Mouse (Mus musculus) heart, postnatal 4 days (tissue): ENCODE results near the gene Cdk8. TPM values are rescaled to one million over a fixed set of nuclear protein-coding genes. Genes with fewer than 3 reads are reported as not detected.

Source experiments
- DNase-seq: peaks from one replicate; pipeline ENCODE4 v3.0.0; 2021
- total RNA-seq, 2 experiments: library from RNA; stranded (reverse); gene quantifications; 2 replicates each; pipeline ENCODE4 v1.2.3; 2021

Cdk8 gene
- total RNA-seq, 2 experiments from 2014 or later: 25.5 to 26.5 TPM

DNA sequence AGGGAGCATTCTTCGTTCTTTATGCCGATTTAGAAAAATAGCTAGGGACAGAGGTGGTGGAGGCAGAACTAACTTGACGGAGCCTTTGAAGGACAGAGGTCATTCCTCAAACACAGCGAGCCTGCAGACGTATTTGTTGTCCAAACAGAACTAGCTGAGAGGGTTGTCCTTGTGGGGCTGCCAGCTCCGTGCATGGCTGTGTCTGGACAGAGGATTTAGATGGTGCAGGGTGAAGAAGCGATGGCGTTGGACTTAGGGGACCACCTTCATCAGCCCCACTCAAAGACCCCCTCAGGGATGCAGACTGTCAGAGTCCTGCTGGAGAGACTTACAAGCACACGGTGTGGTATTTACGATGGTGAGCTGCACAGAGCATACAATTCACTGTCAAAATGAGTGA lies 97.9 kb downstream of the Cdk8 start:
- no peak for DNase-seq

- no peak for DNase-seq
Measured at GRCm38 (mm10) chr5:146329541-146329940, 98.5 kb downstream of the Cdk8 start.

GRCm38 (mm10) chr5:146330031-146330764 lies 99.2 kb downstream of the Cdk8 start:
- peak; percentile 64 for DNase-seq

DNA sequence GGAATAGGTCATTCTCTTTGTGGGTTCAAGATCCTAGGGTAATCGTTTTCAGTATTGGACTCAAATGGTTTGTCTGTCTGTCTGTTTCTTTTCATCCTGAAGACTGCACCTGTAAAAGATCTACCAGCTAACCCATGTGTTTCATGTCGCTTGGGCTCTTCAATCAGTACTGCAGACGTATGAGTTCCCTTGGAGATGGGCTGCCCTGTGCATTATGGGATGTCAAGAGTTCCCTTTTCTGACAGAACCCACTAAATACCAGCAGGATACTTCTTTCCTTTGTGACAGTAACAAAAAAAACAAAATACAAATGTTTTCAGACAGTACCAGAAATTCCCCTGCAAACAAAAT lies 99.7 kb downstream of the Cdk8 start:
- DNase-seq: no peak

DNA sequence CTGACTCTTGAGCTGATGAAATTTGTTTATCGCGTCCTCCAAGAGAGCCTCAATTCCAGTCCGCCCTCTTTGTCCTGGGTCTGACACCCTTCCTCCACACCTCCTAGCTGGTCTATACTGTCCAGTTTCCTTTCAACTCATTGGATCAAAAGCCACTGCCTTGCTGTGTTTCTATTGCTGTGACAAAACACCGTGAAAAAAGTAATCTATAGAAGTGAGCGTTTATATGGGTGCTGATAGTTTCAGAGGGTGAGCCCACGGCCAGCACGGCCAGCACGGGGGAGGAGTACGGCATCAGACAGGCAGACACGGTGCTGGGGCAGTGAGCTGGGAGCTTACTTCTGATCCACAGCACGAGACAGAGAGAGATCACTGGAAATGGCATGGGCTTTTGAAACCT lies 100.1 kb downstream of the Cdk8 start:
- DNase-seq: no peak

DNA sequence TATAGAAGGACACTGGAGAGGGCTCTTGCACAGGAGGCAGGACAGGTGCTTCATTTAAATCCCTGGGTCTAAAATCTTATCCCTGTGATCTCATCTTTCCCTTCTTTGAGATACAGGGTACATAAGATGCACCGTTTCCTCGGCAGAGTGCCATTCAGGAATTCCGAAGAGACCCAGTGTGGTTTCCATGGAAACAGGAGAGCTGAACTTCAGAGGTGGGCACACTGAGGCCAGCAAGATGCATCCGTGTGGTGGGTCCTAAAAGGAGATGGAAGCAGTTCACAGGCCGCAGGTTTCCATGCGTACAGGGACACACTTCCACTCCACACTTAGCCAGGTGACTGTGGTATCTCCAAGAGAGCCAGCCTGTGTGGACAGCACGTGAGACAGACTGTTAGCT lies 101.5 kb downstream of the Cdk8 start:
- no peak for DNase-seq

DNA sequence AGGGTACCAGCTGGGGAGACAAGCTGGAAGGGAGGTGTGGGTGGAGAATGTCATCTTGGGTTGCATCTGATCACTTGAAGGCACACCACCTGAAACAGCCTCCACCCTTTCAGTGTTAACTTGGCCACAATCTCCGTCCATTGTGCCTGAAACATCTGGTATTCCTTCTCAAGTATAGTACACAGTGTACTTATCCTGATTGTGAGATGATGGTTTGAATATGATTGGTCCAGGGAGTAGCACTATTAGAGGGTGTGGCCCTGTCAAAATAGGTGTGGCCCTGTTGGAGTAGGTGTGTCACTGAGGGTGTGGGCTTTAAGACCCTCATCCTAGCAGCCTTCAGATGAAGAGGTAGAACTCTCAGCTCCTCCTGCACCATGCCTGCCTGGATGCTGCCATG lies 103.4 kb downstream of the Cdk8 start:
- DNase-seq: no peak

- DNase-seq: no peak
Measured at GRCm38 (mm10) chr5:146338064-146338463, 107.0 kb downstream of the Cdk8 start.

DNA sequence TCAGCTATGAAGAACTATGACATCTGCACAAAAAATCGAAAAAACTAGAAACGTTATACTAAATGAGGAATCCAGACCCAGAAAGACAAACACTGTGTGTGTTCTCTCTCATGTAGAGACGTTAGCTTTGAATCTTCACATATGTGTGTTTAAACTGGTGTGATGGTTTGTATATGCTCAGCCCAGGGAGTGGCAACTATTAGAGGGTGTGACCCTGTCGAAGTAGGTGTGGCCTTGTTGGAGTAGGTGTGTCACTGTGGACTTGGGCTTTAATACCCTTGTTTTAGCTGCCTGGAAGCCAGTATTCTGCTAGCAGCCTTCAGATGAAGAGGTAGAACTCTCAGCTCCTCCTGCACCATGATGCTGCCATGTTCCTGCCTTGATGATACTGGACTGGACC lies 109.0 kb downstream of the Cdk8 start:
- no peak for DNase-seq

- DNase-seq: no peak
Measured at GRCm38 (mm10) chr5:146344911-146345686, 114.1 kb downstream of the Cdk8 start.

DNA sequence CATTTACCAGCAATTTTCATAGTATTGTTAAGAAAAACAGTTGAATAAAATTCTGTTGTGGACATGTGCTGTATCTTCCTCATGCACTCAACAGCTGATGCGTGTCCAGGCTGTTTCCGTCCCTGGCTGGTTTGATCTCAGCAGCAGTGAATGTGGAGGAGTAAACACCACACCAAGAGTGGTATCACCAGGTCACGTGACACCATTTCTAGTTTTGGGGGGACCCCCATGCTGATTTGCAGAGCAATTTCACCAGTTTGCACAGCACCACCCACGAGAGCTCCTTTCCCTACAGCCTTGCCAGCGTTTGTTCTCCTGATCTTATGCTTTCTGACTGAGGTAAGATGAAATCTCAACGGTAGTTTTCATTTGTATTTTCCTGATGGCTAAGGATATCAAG lies 116.1 kb downstream of the Cdk8 start:
- DNase-seq: no peak

DNA sequence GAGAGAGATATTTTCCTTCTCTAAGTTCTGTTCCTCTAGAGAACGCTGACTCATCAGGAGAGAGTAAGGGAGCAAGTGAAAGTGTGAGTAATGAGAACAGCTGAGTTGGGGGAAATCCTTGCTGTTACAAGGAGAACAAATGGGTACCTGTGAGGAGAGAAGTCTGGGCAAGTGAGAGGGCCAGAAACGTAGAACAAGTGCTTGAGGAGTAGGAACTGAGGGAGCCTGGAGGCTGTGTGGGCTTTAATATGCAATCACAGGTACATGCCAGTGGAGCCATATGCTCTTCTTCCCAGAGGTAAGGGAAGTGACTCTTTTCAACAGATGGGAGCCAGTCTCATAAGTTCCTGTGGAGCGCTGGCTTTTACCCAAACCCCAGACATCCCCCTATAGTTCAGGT lies 118.2 kb downstream of the Cdk8 start:
- no peak for DNase-seq

GRCm38 (mm10) chr5:146350784-146351183 lies 119.8 kb downstream of the Cdk8 start:
- DNase-seq: no peak

DNA sequence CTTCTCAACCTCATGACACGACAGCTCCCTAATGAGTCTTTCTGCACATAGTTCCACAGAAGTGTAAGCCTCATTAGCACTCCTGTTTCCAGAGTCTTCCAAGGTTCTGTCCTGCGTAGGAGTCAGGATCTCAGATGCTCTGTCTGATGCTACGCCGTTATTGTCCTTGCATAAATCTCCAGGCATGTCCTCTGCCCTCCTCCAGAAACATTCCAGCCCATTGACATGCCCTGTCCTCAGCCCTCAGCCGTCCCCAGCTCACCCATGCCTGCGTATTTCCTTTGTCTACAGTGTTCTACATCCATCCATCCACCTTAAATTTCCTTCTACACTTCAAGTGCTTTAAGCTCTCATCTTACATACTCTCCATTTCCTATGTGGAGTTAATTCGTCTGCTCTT lies 121.0 kb downstream of the Cdk8 start:
- DNase-seq: no peak

Other genes starting within 250 kb of the Cdk8 start
- not detected for gene Cyp3a25, start 221.6 kb upstream of the Cdk8 start, total RNA-seq
- not detected for gene Cyp3a59, start 152.0 kb upstream of the Cdk8 start, total RNA-seq
- not detected for gene Gm5565, start 70.7 kb upstream of the Cdk8 start, total RNA-seq
- not detected for gene Gm6309, start 60.5 kb upstream of the Cdk8 start, total RNA-seq
- under 1 TPM; 0.81 to 0.91 TPM for gene 1700001J03Rik, start 45.9 kb upstream of the Cdk8 start, total RNA-seq
- 10 to 100 TPM; 44.4 to 48.0 TPM for gene Rnf6, start 9.7 kb upstream of the Cdk8 start, total RNA-seq
- under 1 TPM; 0.29 to 0.31 TPM for gene Wasf3, start 153.8 kb downstream of the Cdk8 start, total RNA-seq